Mouse (Mus musculus): Measurements from ENCODE around the gene Col27a1. TPM values are rescaled to one million over a fixed set of nuclear protein-coding genes. Genes with fewer than 3 reads are reported as not detected.
A peak's percentile ranks its signal among the peaks of the same experiment; 100 is the strongest.

Col27a1 gene
- total RNA-seq, 2 experiments from 2014 or later, result 6.1 to 8.3 TPM

GRCm38 (mm10) chr4:63373404-63373803 lies 159.6 kb downstream of the Col27a1 start:
- no peak for DNase-seq

- no peak for DNase-seq
Measured at GRCm38 (mm10) chr4:63374331-63374730, 160.5 kb downstream of the Col27a1 start.

DNA sequence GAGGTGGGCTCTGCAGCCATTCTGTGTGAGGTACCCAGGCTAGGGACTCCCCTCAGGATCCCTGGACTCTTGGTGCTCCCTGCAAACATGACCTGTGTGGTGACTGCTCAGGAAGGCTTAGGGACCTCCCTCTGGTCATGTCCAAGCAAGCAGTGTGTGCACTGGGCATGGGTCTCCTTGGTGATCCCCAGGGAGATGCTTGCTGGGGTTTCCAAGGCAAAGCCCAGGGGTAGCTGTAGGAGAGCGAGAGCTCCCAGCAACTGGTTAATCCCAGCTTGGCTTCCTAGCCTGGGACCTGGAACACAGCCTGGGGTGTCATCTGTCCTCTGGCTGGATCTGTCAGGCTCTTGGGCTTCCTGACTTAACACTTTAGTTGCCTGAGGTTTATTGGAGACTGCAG lies 161.6 kb downstream of the Col27a1 start:
- no peak for DNase-seq

GRCm38 (mm10) chr4:63377483-63377882 lies 163.7 kb downstream of the Col27a1 start:
- peak in 1 of 2 experiments; percentile 23 for DNase-seq

DNA sequence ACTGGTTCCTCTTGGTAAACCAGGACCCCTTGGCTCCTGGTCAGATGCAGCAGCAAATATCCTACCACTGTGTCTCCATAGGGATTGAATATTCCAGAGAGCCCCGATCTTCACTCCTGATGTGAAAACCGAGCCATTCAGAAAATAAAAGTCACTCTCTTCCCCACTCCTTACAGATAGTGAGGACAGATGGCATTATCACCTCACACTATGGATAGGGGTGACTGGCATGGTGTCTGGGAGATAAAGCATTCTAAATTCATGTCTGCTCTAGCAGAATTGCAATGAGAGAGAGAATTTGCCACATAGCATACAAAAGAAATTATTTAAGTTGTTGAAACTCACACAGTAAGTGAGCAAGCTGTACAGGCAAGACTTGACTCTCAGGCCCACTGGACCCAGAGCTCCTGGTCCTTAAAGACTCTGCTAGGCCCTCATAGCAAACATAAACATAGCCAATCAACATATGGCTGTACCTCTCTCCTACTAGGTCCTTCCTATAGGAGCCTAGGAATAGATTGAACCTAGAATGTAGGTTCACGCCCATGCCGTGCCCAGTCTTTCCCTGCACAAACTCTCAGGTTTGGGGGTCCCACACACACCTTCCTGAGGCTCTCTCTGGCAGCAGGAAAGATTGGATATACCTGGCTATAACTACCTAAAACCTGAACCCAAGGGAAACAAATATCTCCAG lies 169.0 kb downstream of the Col27a1 start:
- no peak for DNase-seq

- DNase-seq, result no peak
Measured at GRCm38 (mm10) chr4:63383474-63383873, 169.7 kb downstream of the Col27a1 start.

DNA sequence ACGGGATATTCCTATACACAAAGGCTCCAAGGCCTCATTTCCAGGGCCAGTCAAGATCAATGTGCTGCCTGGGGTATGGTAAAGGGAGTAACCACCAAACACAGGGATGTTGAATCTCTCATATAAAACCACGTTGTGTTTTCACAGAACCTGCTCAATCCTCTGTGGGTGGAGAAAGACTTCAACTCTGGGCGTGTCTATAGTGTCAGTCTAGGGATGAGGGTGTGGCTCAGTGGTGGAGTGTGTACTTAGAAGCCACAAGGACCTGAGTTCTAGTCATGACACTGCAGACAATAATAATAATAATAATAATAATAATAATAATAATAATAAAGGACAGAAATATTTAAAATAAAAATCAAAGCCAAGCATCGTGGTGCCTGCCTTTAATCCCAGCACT lies 170.5 kb downstream of the Col27a1 start:
- DNase-seq, result no peak

Small RNA genes lying within 50 kb of the gene (microRNA-seq; reads per million reads assigned to microRNA genes)
- 1,836 reads per million, percentile 86 among the genes with 10 or more reads in this experiment for gene Mir455

Other genes starting within 250 kb of the Col27a1 start
- gene Zfp618, start 248.4 kb upstream of the Col27a1 start, total RNA-seq (2021), result 1 to 10 TPM; 3.6 to 4.0 TPM
- gene Ambp, start 59.2 kb upstream of the Col27a1 start, total RNA-seq (2021), result 1 to 10 TPM in 1 of 2 experiments, not detected in 1; 1.2 TPM
- gene Kif12, start 41.9 kb upstream of the Col27a1 start, total RNA-seq (2021), result not detected
- 10 to 100 TPM; 38.6 to 61.1 TPM for gene Orm1, start 130.6 kb downstream of the Col27a1 start, total RNA-seq (2021)
- 10 to 100 TPM in 1 of 2 experiments, 1 to 10 TPM in 1; 5.4 to 10.7 TPM for gene Orm3, start 142.2 kb downstream of the Col27a1 start, total RNA-seq (2021)
- 1 to 10 TPM; 3.9 to 7.8 TPM for gene Orm2, start 148.4 kb downstream of the Col27a1 start, total RNA-seq (2021)
- gene Akna, start 189.3 kb downstream of the Col27a1 start, total RNA-seq (2021), result 1 to 10 TPM; 2.6 to 4.3 TPM